Mouse (Mus musculus): ENCODE results near the gene Gm19402. TPM values are rescaled to one million over a fixed set of nuclear protein-coding genes. Genes with fewer than 3 reads are reported as not detected.

Gm19402 gene
- polyA plus RNA-seq, 1 experiment from 2014 or later: not detected

DNA sequence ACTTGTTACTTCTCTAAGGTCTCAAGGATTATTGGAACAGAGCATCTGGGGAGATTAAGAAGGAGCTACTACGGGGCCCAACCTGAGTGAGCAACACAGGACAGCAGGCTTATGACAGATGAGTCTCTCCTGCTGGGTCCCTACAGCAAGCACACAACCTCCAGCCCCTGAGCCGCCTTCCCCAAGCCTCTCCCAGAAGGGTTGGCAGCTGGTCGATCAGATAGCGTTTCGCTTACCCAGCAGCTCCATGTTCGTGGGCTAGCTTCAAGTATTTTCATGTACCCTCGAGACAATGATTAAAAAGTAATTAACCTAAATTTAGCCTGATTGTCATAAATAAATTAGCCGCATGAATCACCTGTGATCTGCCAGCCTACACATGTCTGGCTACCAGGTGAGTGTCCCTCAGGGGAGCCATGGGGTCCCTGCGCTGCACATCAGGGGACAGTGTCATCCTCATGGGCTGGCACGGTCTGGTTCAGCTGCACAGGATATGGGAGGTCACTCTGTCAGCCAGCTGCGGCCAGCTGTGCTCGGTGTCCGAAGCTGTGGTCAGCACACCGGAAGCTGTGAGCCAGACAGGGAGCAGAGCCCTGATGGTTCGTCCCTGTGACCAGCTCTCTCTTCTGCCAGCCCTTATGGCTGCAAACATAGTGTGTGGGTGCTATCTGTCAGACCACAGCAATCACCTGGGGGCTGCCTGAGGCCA lies 32.1 kb downstream of the Gm19402 start:
- ATAC-seq (replicated peaks; ENCODE audit: low FRiP score): peak; percentile 69; the same call in 1 of the 2 replicates
- 34% methylated on average over 15 of the region's 15 CpGs for WGBS
- peaks cover 7% of the 10 kb centered on the region; the same call in 1 of the 2 replicates for H3K4me1 ChIP-seq
- no peak overlapping the region for H3K9ac ChIP-seq
- peaks cover under 1% of the 10 kb centered on the region; the same call in 1 of the 2 replicates for H3K27me3 ChIP-seq
- no peak overlapping the region for H3K4me2 ChIP-seq
- H3K4me3 ChIP-seq (replicated peaks): no peak overlapping the region
- H3K36me3 ChIP-seq: no peaks in the 10 kb centered on the region
- H3K9me3 ChIP-seq (replicated peaks): no peaks in the 10 kb centered on the region; the same call in 1 of the 2 replicates
- H3K27ac ChIP-seq: no peak overlapping the region

DNA sequence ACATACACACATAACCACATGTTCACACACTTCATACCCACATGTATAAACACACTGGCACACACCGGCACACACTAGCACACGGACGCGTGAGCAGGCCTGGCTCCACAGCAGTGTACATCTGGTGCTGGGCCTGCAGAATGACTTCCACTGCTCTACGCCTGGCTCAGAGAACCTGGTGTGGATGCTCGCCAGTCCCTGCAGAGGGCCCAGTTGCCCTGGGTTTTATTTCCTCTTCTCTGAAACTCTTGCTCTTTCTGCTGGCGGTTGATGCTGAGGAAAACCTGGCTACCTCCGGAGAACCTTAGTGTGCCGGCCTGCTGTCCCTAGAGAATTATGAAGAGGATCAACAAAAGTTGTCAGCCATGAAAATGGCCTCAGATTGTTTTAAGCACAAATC lies 38.5 kb downstream of the Gm19402 start:
- Histone ChIP-seq H3K4me2 (no peak overlapping the region), H3K4me3 (replicated peaks) (no peak overlapping the region), H3K36me3 (no peaks in the 10 kb centered on the region), H3K27ac (no peak overlapping the region), H3K27me3 (no peaks in the 10 kb centered on the region), H3K4me1 (0 out of 2 replicates have a peak, but pooled peaks cover 5% of the 10 kb centered on the region), H3K9ac (no peak overlapping the region), H3K9me3 (replicated peaks) (no peaks in the 10 kb centered on the region)
- no peak for ATAC-seq (replicated peaks; ENCODE audit: low FRiP score)
- WGBS: 87% methylated on average over 9 of the region's 9 CpGs

DNA sequence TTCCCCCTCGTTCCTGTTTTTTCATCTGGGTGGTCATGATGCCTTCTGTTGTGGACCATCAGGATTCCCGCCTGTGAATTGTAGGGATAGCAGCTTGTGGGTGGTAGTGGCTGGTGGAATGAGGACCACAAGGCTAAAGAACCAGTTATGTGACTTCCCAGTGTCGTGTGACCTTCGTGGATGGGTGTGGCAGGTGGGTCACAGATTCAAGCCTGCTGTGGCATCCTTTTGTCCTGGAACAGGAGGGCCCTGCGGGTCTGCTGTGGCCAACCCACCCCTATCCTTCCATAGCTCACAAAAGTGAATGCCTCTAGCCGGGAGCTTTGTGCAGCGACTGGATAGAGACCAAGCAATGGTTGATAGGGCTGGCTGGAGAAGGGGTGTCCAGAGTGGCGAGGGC lies 42.7 kb downstream of the Gm19402 start:
- H3K9ac ChIP-seq: no peak overlapping the region
- H3K9me3 ChIP-seq (replicated peaks): no peaks in the 10 kb centered on the region
- H3K4me1 ChIP-seq: 0 out of 2 replicates have a peak, but pooled peaks cover 5% of the 10 kb centered on the region
- H3K27ac ChIP-seq: no peak overlapping the region
- H3K4me2 ChIP-seq: no peak overlapping the region
- H3K4me3 ChIP-seq (replicated peaks): no peak overlapping the region
- peaks cover 40% of the 10 kb centered on the region for H3K36me3 ChIP-seq
- no peaks in the 10 kb centered on the region for H3K27me3 ChIP-seq
- WGBS: 93% methylated on average over 8 of the region's 8 CpGs
- no peak for ATAC-seq (replicated peaks; ENCODE audit: low FRiP score)

DNA sequence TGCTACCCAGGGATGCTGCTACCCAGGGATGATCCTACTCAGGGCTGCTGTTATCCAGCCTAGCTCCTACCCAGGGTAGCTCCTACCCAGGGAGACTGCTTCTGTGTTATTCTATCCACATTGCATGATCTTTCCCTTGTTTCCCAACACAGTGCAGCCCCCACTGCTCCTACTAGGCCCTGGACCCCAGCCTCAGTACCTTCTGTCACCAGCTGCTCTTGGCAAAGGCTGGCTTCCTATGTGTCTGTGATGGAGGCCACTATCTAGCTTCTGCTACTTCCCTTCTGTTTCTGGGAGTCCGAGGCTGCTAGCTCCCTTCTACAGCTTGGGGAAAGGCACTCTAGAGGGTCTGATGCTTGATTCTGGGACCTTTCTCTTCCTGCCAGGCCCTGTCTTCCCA lies 43.1 kb downstream of the Gm19402 start:
- Histone ChIP-seq H3K4me3 (replicated peaks) (no peak overlapping the region), H3K4me1 (0 out of 2 replicates have a peak, but pooled peaks cover 5% of the 10 kb centered on the region), H3K36me3 (peaks cover 44% of the 10 kb centered on the region), H3K9ac (no peak overlapping the region), H3K9me3 (replicated peaks) (no peaks in the 10 kb centered on the region), H3K4me2 (no peak overlapping the region), H3K27ac (no peak overlapping the region), H3K27me3 (no peaks in the 10 kb centered on the region)
- WGBS: 80% methylated on average over 1 of the region's 1 CpGs
- no peak for ATAC-seq (replicated peaks; ENCODE audit: low FRiP score)

DNA sequence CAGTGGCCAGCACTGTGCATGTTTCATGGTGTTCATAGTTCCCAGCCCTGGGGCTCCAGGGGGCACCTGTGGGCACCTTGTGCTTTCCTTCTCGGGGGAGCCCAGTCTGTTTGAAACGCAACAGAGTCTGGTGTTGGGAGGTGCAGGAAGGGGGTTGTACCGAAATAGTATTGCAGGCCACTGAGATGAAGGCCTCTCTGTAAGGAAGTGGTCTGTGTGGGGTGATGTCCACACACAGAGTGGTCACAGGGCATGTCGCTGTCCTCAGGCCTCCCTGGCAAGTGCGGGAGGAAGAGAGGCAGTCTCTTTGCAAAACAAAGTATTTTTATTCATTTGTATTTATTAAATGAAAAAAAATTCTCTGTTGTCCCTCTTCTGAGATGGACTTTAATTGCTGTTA lies 45.0 kb downstream of the Gm19402 start:
- WGBS: 93% methylated on average over 5 of the region's 5 CpGs
- no peaks in the 10 kb centered on the region for H3K27me3 ChIP-seq
- no peak overlapping the region for H3K4me3 ChIP-seq (replicated peaks)
- no peaks in the 10 kb centered on the region for H3K9me3 ChIP-seq (replicated peaks)
- no peak overlapping the region for H3K4me2 ChIP-seq
- 0 out of 2 replicates have a peak, but pooled peaks cover 5% of the 10 kb centered on the region for H3K4me1 ChIP-seq
- no peak overlapping the region for H3K27ac ChIP-seq
- no peak overlapping the region for H3K9ac ChIP-seq
- peaks cover 62% of the 10 kb centered on the region for H3K36me3 ChIP-seq
- no peak for ATAC-seq (replicated peaks; ENCODE audit: low FRiP score)

DNA sequence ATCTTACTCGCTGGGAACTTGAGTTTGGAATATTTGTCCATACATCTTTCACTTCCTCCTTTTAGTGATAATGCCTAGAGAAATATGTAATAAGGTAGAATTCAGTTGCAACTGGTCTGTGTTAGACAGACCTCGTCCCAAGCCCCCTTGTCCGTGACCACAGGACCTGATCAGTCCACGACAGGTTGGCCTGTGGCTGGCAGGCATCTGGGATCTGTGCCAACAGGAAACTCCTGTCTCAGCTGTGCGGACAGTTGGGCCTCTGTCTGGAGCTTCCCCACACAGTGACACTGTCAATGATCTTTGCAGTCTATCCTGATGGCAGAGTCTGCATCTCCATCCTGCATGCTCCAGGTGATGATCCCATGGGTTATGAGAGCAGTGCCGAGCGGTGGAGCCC lies 47.4 kb downstream of the Gm19402 start:
- Histone ChIP-seq H3K36me3 (peaks cover 75% of the 10 kb centered on the region), H3K9ac (no peak overlapping the region), H3K4me2 (no peak overlapping the region), H3K9me3 (replicated peaks) (no peaks in the 10 kb centered on the region), H3K4me1 (0 out of 2 replicates have a peak, but pooled peaks cover 4% of the 10 kb centered on the region), H3K4me3 (replicated peaks) (no peak overlapping the region), H3K27ac (no peak overlapping the region), H3K27me3 (no peaks in the 10 kb centered on the region)
- no peak for ATAC-seq (replicated peaks; ENCODE audit: low FRiP score)
- 73% methylated on average over 7 of the region's 7 CpGs for WGBS

MicroRNAs encoded within 50 kb of the gene (microRNA counts, 519-probe panel; counts per million panel counts)
- 1,643 counts per million, percentile 9 among the panel's probes with 10 or more counts for microRNA mmu-miR-1930

Small RNA genes within 50 kb of the gene (microRNA-seq; reads per million reads assigned to microRNA genes)
- gene Mir1930: 8.1 reads per million, percentile 27 among the genes with 10 or more reads in this experiment

Other genes starting within 250 kb of the Gm19402 start
- gene Fam207a, start 175.0 kb downstream of the Gm19402 start, polyA plus RNA-seq (2015; fragmentation: Nextera tagmentation; extraction: Ambion mirVana): 34.3 and 37.2 TPM in 2 replicates
- 2.1 and 2.3 TPM in 2 replicates for gene Itgb2, start 160.5 kb downstream of the Gm19402 start, polyA plus RNA-seq (2015; fragmentation: Nextera tagmentation; extraction: Ambion mirVana)
- 149 and 152 TPM in 2 replicates for gene Pttg1ip, start 109.0 kb downstream of the Gm19402 start, polyA plus RNA-seq (2015; fragmentation: Nextera tagmentation; extraction: Ambion mirVana)
- gene Sumo3, start 84.7 kb downstream of the Gm19402 start, polyA plus RNA-seq (2015; fragmentation: Nextera tagmentation; extraction: Ambion mirVana): 332 TPM in 2 replicates
- gene Gm49325, start 84.6 kb downstream of the Gm19402 start, polyA plus RNA-seq (2015; fragmentation: Nextera tagmentation; extraction: Ambion mirVana): 3.6 and 6.3 TPM in 2 replicates
- 71.9 and 72.0 TPM in 2 replicates for gene Ube2g2, start 68.5 kb downstream of the Gm19402 start, polyA plus RNA-seq (2015; fragmentation: Nextera tagmentation; extraction: Ambion mirVana)
- 0.50 and 0.90 TPM in 2 replicates for gene Tspear, start 4.2 kb downstream of the Gm19402 start, polyA plus RNA-seq (2015; fragmentation: Nextera tagmentation; extraction: Ambion mirVana)
- not detected in 2 replicates for gene Gm9508, start 6.5 kb upstream of the Gm19402 start, polyA plus RNA-seq (2015; fragmentation: Nextera tagmentation; extraction: Ambion mirVana)
- gene Gm10272, start 15.9 kb upstream of the Gm19402 start, polyA plus RNA-seq (2015; fragmentation: Nextera tagmentation; extraction: Ambion mirVana): not detected in 2 replicates
- not detected in 2 replicates for gene Gm10024, start 20.7 kb upstream of the Gm19402 start, polyA plus RNA-seq (2015; fragmentation: Nextera tagmentation; extraction: Ambion mirVana)
- not detected in 2 replicates for gene Gm10142, start 25.1 kb upstream of the Gm19402 start, polyA plus RNA-seq (2015; fragmentation: Nextera tagmentation; extraction: Ambion mirVana)
- gene Krtap12-1, start 29.8 kb upstream of the Gm19402 start, polyA plus RNA-seq (2015; fragmentation: Nextera tagmentation; extraction: Ambion mirVana): not detected in 2 replicates
- gene Gm10100, start 35.7 kb upstream of the Gm19402 start, polyA plus RNA-seq (2015; fragmentation: Nextera tagmentation; extraction: Ambion mirVana): not detected in 2 replicates
- not detected in 2 replicates for gene Gm18596, start 51.9 kb upstream of the Gm19402 start, polyA plus RNA-seq (2015; fragmentation: Nextera tagmentation; extraction: Ambion mirVana)
- gene Gm9736, start 60.6 kb upstream of the Gm19402 start, polyA plus RNA-seq (2015; fragmentation: Nextera tagmentation; extraction: Ambion mirVana): not detected in 2 replicates
- not detected in 2 replicates for gene Gm3233, start 68.9 kb upstream of the Gm19402 start, polyA plus RNA-seq (2015; fragmentation: Nextera tagmentation; extraction: Ambion mirVana)
- not detected in 2 replicates for gene Gm3238, start 80.6 kb upstream of the Gm19402 start, polyA plus RNA-seq (2015; fragmentation: Nextera tagmentation; extraction: Ambion mirVana)
- not detected in 2 replicates for gene Gm7138, start 86.2 kb upstream of the Gm19402 start, polyA plus RNA-seq (2015; fragmentation: Nextera tagmentation; extraction: Ambion mirVana)
- gene Gm3250, start 91.8 kb upstream of the Gm19402 start, polyA plus RNA-seq (2015; fragmentation: Nextera tagmentation; extraction: Ambion mirVana): not detected in 2 replicates
- not detected in 2 replicates for gene Gm7137, start 97.4 kb upstream of the Gm19402 start, polyA plus RNA-seq (2015; fragmentation: Nextera tagmentation; extraction: Ambion mirVana)
- not detected in 2 replicates for gene Gm9639, start 104.3 kb upstream of the Gm19402 start, polyA plus RNA-seq (2015; fragmentation: Nextera tagmentation; extraction: Ambion mirVana)
- not detected in 2 replicates for gene Gm19668, start 108.4 kb upstream of the Gm19402 start, polyA plus RNA-seq (2015; fragmentation: Nextera tagmentation; extraction: Ambion mirVana)
- not detected in 2 replicates for gene Gm9507, start 121.1 kb upstream of the Gm19402 start, polyA plus RNA-seq (2015; fragmentation: Nextera tagmentation; extraction: Ambion mirVana)
- not detected in 2 replicates for gene Gm2696, start 123.9 kb upstream of the Gm19402 start, polyA plus RNA-seq (2015; fragmentation: Nextera tagmentation; extraction: Ambion mirVana)
- gene Krtap10-4, start 136.3 kb upstream of the Gm19402 start, polyA plus RNA-seq (2015; fragmentation: Nextera tagmentation; extraction: Ambion mirVana): not detected in 2 replicates
- not detected in 2 replicates for gene Krtap10-10, start 145.2 kb upstream of the Gm19402 start, polyA plus RNA-seq (2015; fragmentation: Nextera tagmentation; extraction: Ambion mirVana)
- not detected in 2 replicates for gene Gm36176, start 156.0 kb upstream of the Gm19402 start, polyA plus RNA-seq (2015; fragmentation: Nextera tagmentation; extraction: Ambion mirVana)
- gene Gm10318, start 162.1 kb upstream of the Gm19402 start, polyA plus RNA-seq (2015; fragmentation: Nextera tagmentation; extraction: Ambion mirVana): not detected in 2 replicates
- not detected in 2 replicates for gene Gm3285, start 171.2 kb upstream of the Gm19402 start, polyA plus RNA-seq (2015; fragmentation: Nextera tagmentation; extraction: Ambion mirVana)
- gene Lrrc3, start 211.8 kb upstream of the Gm19402 start, polyA plus RNA-seq (2015; fragmentation: Nextera tagmentation; extraction: Ambion mirVana): 3.8 and 4.8 TPM in 2 replicates

All from kidney, embryonic 15.5 days (tissue).